Mouse (Mus musculus): ENCODE data around the gene Irf2bp1. TPM values are rescaled to one million over a fixed set of nuclear protein-coding genes. Genes with fewer than 3 reads are reported as not detected.

Gene Irf2bp1
- polyA plus RNA-seq, 1 experiment from 2014 or later = 32.5 TPM

Other genes with a start within 250 kb of the Irf2bp1 start
- not detected in 2 replicates for gene Psg19, start 205.5 kb upstream of the Irf2bp1 start, polyA plus RNA-seq (2014; fragmentation: Nextera tagmentation; extraction: Ambion mirVana)
- gene Psg17, start 182.4 kb upstream of the Irf2bp1 start, polyA plus RNA-seq (2014; fragmentation: Nextera tagmentation; extraction: Ambion mirVana) = not detected in 2 replicates
- gene Mill2, start 164.1 kb upstream of the Irf2bp1 start, polyA plus RNA-seq (2014; fragmentation: Nextera tagmentation; extraction: Ambion mirVana) = not detected in 2 replicates
- 0.38 and 0.45 TPM in 2 replicates for gene Pglyrp1, start 132.7 kb upstream of the Irf2bp1 start, polyA plus RNA-seq (2014; fragmentation: Nextera tagmentation; extraction: Ambion mirVana)
- gene Ccdc61, start 93.6 kb upstream of the Irf2bp1 start, polyA plus RNA-seq (2014; fragmentation: Nextera tagmentation; extraction: Ambion mirVana) = 22.5 and 23.4 TPM in 2 replicates
- gene Nova2, start 78.2 kb upstream of the Irf2bp1 start, polyA plus RNA-seq (2014; fragmentation: Nextera tagmentation; extraction: Ambion mirVana) = 0.29 and 0.33 TPM in 2 replicates
- not detected in 2 replicates for gene Nanos2, start 16.6 kb upstream of the Irf2bp1 start, polyA plus RNA-seq (2014; fragmentation: Nextera tagmentation; extraction: Ambion mirVana)
- 4.5 and 5.7 TPM in 2 replicates for gene Mypop, start 12.8 kb upstream of the Irf2bp1 start, polyA plus RNA-seq (2014; fragmentation: Nextera tagmentation; extraction: Ambion mirVana)
- gene Foxa3, start 19.5 kb downstream of the Irf2bp1 start, polyA plus RNA-seq (2014; fragmentation: Nextera tagmentation; extraction: Ambion mirVana) = 0.21 and 0.44 TPM in 2 replicates
- gene Sympk, start 20.3 kb downstream of the Irf2bp1 start, polyA plus RNA-seq (2014; fragmentation: Nextera tagmentation; extraction: Ambion mirVana) = 36.0 and 37.6 TPM in 2 replicates
- not detected in 2 replicates for gene Rsph6a, start 50.6 kb downstream of the Irf2bp1 start, polyA plus RNA-seq (2014; fragmentation: Nextera tagmentation; extraction: Ambion mirVana)
- 18.8 and 25.6 TPM in 2 replicates for gene Dmwd, start 72.2 kb downstream of the Irf2bp1 start, polyA plus RNA-seq (2014; fragmentation: Nextera tagmentation; extraction: Ambion mirVana)
- gene Dmpk, start 79.8 kb downstream of the Irf2bp1 start, polyA plus RNA-seq (2014; fragmentation: Nextera tagmentation; extraction: Ambion mirVana) = 8.6 and 9.2 TPM in 2 replicates
- 8.7 and 8.9 TPM in 2 replicates for gene Six5, start 90.5 kb downstream of the Irf2bp1 start, polyA plus RNA-seq (2014; fragmentation: Nextera tagmentation; extraction: Ambion mirVana)
- 1.8 and 2.0 TPM in 2 replicates for gene Gm4969, start 114.3 kb downstream of the Irf2bp1 start, polyA plus RNA-seq (2014; fragmentation: Nextera tagmentation; extraction: Ambion mirVana)
- 9.3 and 9.8 TPM in 2 replicates for gene Fbxo46, start 115.8 kb downstream of the Irf2bp1 start, polyA plus RNA-seq (2014; fragmentation: Nextera tagmentation; extraction: Ambion mirVana)
- gene Qpctl, start 145.2 kb downstream of the Irf2bp1 start, polyA plus RNA-seq (2014; fragmentation: Nextera tagmentation; extraction: Ambion mirVana) = 10.7 and 11.7 TPM in 2 replicates
- 179 and 183 TPM in 2 replicates for gene Snrpd2, start 145.7 kb downstream of the Irf2bp1 start, polyA plus RNA-seq (2014; fragmentation: Nextera tagmentation; extraction: Ambion mirVana)
- 0.23 TPM in 1 of 2 replicates, not detected in the other for gene Gipr, start 162.1 kb downstream of the Irf2bp1 start, polyA plus RNA-seq (2014; fragmentation: Nextera tagmentation; extraction: Ambion mirVana)
- gene Eml2, start 172.4 kb downstream of the Irf2bp1 start, polyA plus RNA-seq (2014; fragmentation: Nextera tagmentation; extraction: Ambion mirVana) = 2.2 and 2.3 TPM in 2 replicates
- gene Gpr4, start 208.5 kb downstream of the Irf2bp1 start, polyA plus RNA-seq (2014; fragmentation: Nextera tagmentation; extraction: Ambion mirVana) = 8.7 and 10.5 TPM in 2 replicates
- 42.9 and 43.2 TPM in 2 replicates for gene Opa3, start 224.3 kb downstream of the Irf2bp1 start, polyA plus RNA-seq (2014; fragmentation: Nextera tagmentation; extraction: Ambion mirVana)

All from limb, embryonic 11.5 days (tissue).